Mouse (Mus musculus) G1E (cell line): ENCODE results near the gene Efnb2.

Experiments
- CTCF ChIP-seq: IDR thresholded peaks from 2 replicates; pipeline ENCODE4 v1.5.1; 2012; ENCODE audit warnings: low read depth, low read length, inconsistent platforms, mixed read lengths
- GATA2 ChIP-seq: IDR thresholded peaks from 2 replicates; pipeline ENCODE4 v1.6.1; 2012; ENCODE audit warnings: low read depth, low read length, inconsistent platforms, borderline replicate concordance
- TAL1 ChIP-seq: conservative IDR thresholded peaks from 2 replicates; pipeline ENCODE4 v1.6.1; 2012; ENCODE audit warnings: low read depth, low read length, inconsistent platforms, mixed read lengths

- TF ChIP-seq CTCF: no peak
- no peak for TF ChIP-seq GATA2
- TF ChIP-seq TAL1: no peak
These were observed 67.2 kb downstream of the Efnb2 start for GRCm38 (mm10) chr8:8593812-8594211.
